Comparison of ENCODE assay signal across 25 mouse cellular contexts in genomic region chr10:87212854-87213253, GRCm38 (mm10).
"Had no signal": no experiment of that assay in that cellular context is flagged by ENCODE, and none has a peak within 500 bp of the region (broad histone marks: within the 10 kb centered on the region; RNA-seq: fewer than 3 reads in every experiment).

No protein-coding gene starts in this region.

- H3K4me2 ChIP-seq: heart, embryonic 11.5 days; heart, embryonic 13.5 days; heart, embryonic 15.5 days; hindbrain, embryonic 13.5 days; hindbrain, embryonic 15.5 days; limb, embryonic 13.5 days; limb, embryonic 15.5 days; liver, embryonic 12.5 days had no signal

- H3K4me1 ChIP-seq: heart, embryonic 13.5 days; heart, embryonic 15.5 days; hindbrain, embryonic 13.5 days; hindbrain, embryonic 15.5 days; limb, embryonic 13.5 days; limb, embryonic 15.5 days; liver, embryonic 12.5 days had no signal

- H3K9me3 ChIP-seq: heart, embryonic 13.5 days; heart, embryonic 15.5 days; hindbrain, embryonic 13.5 days; hindbrain, embryonic 15.5 days; limb, embryonic 13.5 days; limb, embryonic 15.5 days; liver, embryonic 12.5 days had no signal

- H3K27ac ChIP-seq: heart, adult 2 months; heart, embryonic 13.5 days; heart, embryonic 15.5 days; hindbrain, embryonic 13.5 days; hindbrain, embryonic 15.5 days; hindbrain, postnatal 0 days; kidney, postnatal 0 days; limb, embryonic 13.5 days; limb, embryonic 15.5 days; liver, embryonic 12.5 days; liver, embryonic 14.5 days had no signal

- H3K36me3 ChIP-seq: heart, embryonic 13.5 days; heart, embryonic 15.5 days; hindbrain, embryonic 13.5 days; hindbrain, embryonic 15.5 days; limb, embryonic 13.5 days; limb, embryonic 15.5 days; liver, embryonic 12.5 days had no signal

- H3K27me3 ChIP-seq: heart, embryonic 13.5 days; heart, embryonic 15.5 days; hindbrain, embryonic 13.5 days; hindbrain, embryonic 15.5 days; limb, embryonic 13.5 days; limb, embryonic 15.5 days; liver, embryonic 12.5 days had no signal

- ATAC-seq: hindbrain, postnatal 0 days; intestine, postnatal 0 days; liver, embryonic 12.5 days had no signal

- DNase-seq: gastrocnemius, postnatal 14 days; gastrocnemius, postnatal 36 days; heart, adult 11 months; heart, adult 2 months; heart, postnatal 14 days; heart, postnatal 36 days; kidney, adult 18-20 months; kidney, adult 8-10 months; kidney, postnatal 14 days; kidney, postnatal 36 days; layer of hippocampus, adult 9-11 months; layer of hippocampus, postnatal 36 days; left cerebral cortex, postnatal 4 days had no signal

- H3K9ac ChIP-seq: heart, embryonic 13.5 days; heart, embryonic 15.5 days; hindbrain, embryonic 13.5 days; hindbrain, embryonic 15.5 days; limb, embryonic 13.5 days; limb, embryonic 15.5 days; liver, embryonic 12.5 days; liver, embryonic 14.5 days had no signal

- H3K4me3 ChIP-seq: heart, adult 2 months; heart, embryonic 13.5 days; heart, embryonic 15.5 days; hindbrain, embryonic 13.5 days; hindbrain, embryonic 15.5 days; limb, embryonic 13.5 days; limb, embryonic 15.5 days; liver, embryonic 12.5 days had no signal
